Mouse (Mus musculus): ENCODE data around the gene Vwa7. TPM values are rescaled to one million over a fixed set of nuclear protein-coding genes. Genes with fewer than 3 reads are reported as not detected.
"Not testable (repeated sequence)": the region's sequence is repeated elsewhere in the genome, so short reads cannot be mapped to it uniquely, and the experiment has no call there.

The Vwa7 gene
- polyA plus RNA-seq, 1 experiment from 2014 or later: 0.36 TPM

- peak; percentile 44 for DNase-seq (ENCODE audit: low spot score)
These were observed 16.3 kb upstream of the Vwa7 start for GRCm38 (mm10) chr17:34999871-35000716.

GRCm38 (mm10) chr17:35000717-35001451 lies 15.5 kb upstream of the Vwa7 start, which contains the start of gene Vars:
Gene Vars, plus strand, starts transcription at chr17:35000987.
- peak; percentile 84 for DNase-seq (ENCODE audit: low spot score)

GRCm38 (mm10) chr17:35001452-35002152 lies 14.8 kb upstream of the Vwa7 start:
- peak; percentile 41 for DNase-seq (ENCODE audit: low spot score)

GRCm38 (mm10) chr17:35002153-35002865 lies 14.1 kb upstream of the Vwa7 start:
- peak; percentile 35 for DNase-seq (ENCODE audit: low spot score)

GRCm38 (mm10) chr17:35003022-35003838 lies 13.1 kb upstream of the Vwa7 start:
- DNase-seq (ENCODE audit: low spot score): no peak

GRCm38 (mm10) chr17:35004075-35004717 lies 12.2 kb upstream of the Vwa7 start:
- no peak for DNase-seq (ENCODE audit: low spot score)

GRCm38 (mm10) chr17:35005158-35005557 lies 11.2 kb upstream of the Vwa7 start:
- no peak for DNase-seq (ENCODE audit: low spot score)

GRCm38 (mm10) chr17:35005902-35006301 lies 10.5 kb upstream of the Vwa7 start:
- not testable (repeated sequence) for DNase-seq (ENCODE audit: low spot score)

GRCm38 (mm10) chr17:35007387-35007991 lies 8.9 kb upstream of the Vwa7 start:
- DNase-seq (ENCODE audit: low spot score): no peak

GRCm38 (mm10) chr17:35009586-35009985 lies 6.8 kb upstream of the Vwa7 start:
- DNase-seq (ENCODE audit: low spot score): no peak

GRCm38 (mm10) chr17:35011440-35011839 lies 4.9 kb upstream of the Vwa7 start:
- DNase-seq (ENCODE audit: low spot score): no peak

GRCm38 (mm10) chr17:35012430-35012829 lies 3.9 kb upstream of the Vwa7 start:
- no peak for DNase-seq (ENCODE audit: low spot score)

- DNase-seq (ENCODE audit: low spot score): no peak
These were observed 3.2 kb upstream of the Vwa7 start for GRCm38 (mm10) chr17:35013221-35013620.

- DNase-seq (ENCODE audit: low spot score): no peak
These were observed 1.1 kb upstream of the Vwa7 start for GRCm38 (mm10) chr17:35015296-35015695.

GRCm38 (mm10) chr17:35016791-35017705 lies 669 bp downstream of the Vwa7 start:
- DNase-seq (ENCODE audit: low spot score): peak; percentile 48

- DNase-seq (ENCODE audit: low spot score): no peak
These were observed 1.3 kb downstream of the Vwa7 start for GRCm38 (mm10) chr17:35017706-35018030.

GRCm38 (mm10) chr17:35018171-35018570 lies 1.8 kb downstream of the Vwa7 start:
- DNase-seq (ENCODE audit: low spot score): no peak

- no peak for DNase-seq (ENCODE audit: low spot score)
These were observed 3.5 kb downstream of the Vwa7 start for GRCm38 (mm10) chr17:35019894-35020293.
